Mouse (Mus musculus): ENCODE results near the gene Drg1. TPM values are rescaled to one million over a fixed set of nuclear protein-coding genes. Genes with fewer than 3 reads are reported as not detected.

Gene Drg1
- total RNA-seq (2021): 10 to 100 TPM; 77.1 to 94.1 TPM
- long read RNA-seq, experiment 1, transcript Drg1-201 (9 exons, 1,546 nt): major isoform, 54 of 57 reads
- long read RNA-seq, experiment 1, partial matches to known transcripts: 0 of 57 reads
- long read RNA-seq, experiment 1, other reads (novel, unspliced or antisense): 3 of 57 reads
- long read RNA-seq, experiment 2, transcript Drg1-201 (9 exons, 1,546 nt): major isoform, 191 of 203 reads
- long read RNA-seq, experiment 2, partial matches to known transcripts: 4 of 203 reads
- long read RNA-seq, experiment 2, other reads (novel, unspliced or antisense): 7 of 203 reads

DNA sequence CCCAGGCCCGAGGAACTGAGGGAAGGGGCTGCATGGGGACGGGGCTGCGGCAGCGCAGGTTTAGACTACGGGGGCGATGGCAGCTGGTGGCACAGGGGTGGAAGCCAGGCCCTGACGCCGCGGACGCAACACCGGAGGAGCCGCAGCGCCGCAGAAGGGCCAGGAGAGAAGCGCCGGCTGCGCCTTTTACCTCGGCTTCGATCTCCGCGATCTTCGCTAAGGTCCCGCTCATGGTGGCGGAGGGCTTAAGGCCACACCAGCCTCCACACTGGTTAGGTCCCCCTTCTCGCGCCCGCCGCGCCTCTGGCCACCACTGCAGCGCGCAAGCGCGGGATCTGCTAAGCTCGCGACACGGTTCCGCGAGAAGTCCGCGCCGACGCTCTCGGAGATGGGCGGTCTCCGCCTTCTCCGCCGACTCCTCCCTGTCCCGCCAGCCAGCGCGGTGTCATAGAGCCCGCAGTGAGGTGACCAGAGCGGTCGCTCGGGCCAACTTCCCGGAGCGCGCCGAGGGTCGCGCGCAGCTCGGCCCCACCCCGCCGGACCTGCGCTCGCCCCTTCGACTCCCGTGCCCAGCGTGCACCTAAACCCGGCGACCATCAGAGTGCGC, at the start of gene Drg1:
Drg1 (minus strand) TSS at position 337 of the 607 bp plus-strand sequence.
- DNase-seq (ENCODE audit: low spot score in 2 of 2): peak; percentile 89 to 91

DNA sequence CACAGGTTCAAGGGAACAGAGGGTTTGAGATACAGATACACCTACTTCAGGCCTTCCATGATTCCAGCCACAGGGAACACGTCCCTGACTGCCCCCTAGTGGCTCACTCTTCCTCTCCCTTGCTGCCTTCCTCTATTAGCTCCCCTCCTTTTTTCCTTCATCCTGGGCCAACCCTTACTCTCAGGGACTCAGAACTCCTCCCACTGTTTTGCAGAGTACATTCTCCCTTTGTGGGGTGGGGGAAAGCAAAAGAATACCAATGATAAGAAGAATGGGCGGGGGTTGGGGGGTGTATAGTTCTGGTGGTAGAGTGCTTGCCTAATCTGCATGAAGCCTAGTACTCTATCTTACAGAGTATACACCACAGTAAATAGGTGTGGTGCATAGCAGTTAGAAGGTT, 47.9 kb upstream of the Drg1 start:
- DNase-seq (ENCODE audit: low spot score in 2 of 2): peak; percentile 57 to 65

DNA sequence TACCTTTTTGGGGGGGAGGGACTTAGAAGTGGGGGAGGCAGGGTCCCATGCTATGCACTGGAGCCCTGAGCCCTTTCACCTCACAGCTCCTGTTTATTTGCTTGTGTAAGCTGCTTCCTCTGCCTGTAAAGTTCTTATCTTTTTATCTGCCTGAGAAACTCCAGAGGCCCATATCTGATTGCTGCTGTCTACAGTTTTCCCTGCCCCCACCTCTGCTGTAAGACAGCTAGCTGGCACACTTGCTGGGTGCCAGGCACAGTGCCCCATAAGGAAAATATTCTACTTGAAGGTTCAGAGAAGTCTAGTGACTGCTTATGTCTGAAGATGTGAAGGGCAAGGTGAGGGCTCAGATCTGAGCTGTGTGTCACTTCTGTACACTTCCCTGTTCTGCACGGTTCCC, 47.1 kb upstream of the Drg1 start:
- DNase-seq (ENCODE audit: low spot score in 2 of 2): no peak

DNA sequence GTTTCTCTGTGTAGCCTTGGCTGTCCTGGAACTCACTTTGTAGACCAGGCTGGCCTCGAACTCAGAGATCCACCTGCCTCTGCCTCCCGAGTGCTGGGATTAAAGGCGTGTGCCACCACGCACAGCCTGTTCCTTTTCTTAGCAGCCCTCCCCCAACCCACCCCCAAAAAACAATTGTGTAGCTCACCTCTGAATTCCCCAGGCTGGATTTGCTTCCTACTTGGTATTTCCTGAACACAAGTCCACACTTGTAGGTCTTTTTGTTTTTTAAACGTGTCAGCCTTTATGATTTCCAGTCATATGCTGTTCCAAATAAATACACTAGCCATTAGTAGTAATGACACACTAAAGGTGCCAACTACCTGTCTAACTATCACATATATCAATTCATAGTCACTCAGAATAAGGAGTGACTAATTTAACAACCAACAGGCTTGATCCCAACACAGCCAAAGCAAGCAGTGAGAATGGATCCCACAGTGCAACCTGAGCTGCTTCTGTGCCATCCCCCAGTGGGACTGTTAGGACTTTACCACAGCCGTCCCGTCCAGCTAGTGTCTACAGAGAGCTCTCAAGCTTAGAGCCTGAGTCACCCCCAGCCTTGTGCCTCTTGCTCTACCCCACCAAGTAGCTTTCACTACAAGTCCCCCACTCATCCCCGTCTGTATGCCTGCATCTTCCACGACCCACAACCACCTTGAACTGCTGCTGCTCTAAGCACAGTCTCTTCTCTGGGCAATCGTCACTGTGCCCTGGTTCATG, 45.6 kb upstream of the Drg1 start:
- DNase-seq (ENCODE audit: low spot score in 2 of 2): no peak

DNA sequence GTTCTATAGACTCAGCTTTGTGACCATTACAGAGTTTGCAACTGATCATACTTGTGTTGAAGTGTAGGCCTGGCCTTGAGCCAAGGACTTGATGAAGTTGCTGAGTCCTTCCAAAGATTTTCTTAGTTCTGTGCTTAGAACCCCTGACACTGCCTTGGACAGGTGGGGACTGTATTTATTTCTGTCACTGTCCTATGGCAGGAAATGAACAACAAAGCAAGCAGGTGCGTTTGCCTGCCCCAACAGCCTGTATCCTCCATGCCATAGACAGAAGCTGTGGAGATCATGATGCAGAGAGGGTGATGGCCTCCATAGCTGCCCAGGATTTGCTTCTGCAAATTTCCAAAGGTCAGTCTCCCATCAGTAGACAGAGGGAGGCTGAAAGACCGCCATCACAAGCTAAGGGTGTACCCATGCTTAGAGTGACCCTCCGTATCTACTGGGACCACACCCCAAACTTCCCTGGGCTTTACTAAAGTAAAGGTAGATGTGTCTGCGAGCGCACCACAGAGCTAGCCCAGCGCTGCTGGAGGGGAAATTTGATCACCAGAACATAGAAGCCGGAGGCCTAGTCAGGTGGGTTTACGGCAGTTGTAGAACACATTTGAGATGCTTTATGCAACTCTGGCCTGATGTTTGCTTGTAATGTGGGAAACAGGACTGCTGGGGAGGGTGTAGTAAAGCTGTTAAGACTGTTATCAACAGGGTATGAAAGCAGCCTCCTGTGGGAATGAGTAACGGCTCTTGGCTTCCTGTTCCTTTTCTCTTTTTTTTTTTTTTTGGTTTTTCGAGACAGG, 44.8 kb upstream of the Drg1 start:
- no peak for DNase-seq (ENCODE audit: low spot score in 2 of 2)

DNA sequence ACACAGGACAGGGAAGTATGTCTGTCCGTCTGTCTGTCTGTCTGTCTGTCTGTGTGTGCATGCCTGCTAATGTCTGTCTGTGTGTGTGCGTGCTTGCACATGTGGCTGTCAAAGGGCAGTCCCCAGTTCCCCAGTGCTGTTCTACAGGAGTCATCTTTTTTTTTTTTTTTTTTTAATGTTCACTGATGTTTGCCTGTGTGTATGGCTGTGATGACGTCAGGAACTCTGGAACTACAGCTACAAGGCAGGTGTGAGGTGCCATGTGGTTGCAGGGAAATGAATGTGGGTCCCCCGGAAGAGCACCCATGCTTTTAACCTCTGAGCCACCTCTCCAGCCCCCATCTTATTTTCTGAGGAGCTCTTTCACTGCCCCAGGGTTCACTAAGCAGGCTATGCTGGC, 43.7 kb upstream of the Drg1 start:
- DNase-seq (ENCODE audit: low spot score in 2 of 2): no peak

DNA sequence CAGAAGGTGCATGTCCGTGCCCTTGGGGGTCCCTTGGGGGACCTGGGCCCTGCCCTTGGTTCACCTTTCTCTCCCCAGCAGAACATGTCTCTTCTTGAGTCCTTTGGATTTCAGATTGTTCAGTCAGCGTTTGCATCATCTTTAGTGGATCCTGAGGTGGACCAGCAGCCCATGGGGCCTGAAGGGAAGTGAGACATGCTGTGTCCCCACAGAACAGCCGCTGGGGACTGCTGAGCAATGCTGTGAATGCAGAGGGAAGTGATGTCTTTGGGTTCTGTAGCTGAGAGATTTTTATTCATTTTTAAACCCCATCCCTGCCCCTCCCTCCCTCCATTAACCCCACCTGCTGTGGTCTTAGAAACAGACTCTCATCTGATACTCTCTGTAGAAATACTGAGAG, 41.7 kb upstream of the Drg1 start:
- no peak for DNase-seq (ENCODE audit: low spot score in 2 of 2)

DNA sequence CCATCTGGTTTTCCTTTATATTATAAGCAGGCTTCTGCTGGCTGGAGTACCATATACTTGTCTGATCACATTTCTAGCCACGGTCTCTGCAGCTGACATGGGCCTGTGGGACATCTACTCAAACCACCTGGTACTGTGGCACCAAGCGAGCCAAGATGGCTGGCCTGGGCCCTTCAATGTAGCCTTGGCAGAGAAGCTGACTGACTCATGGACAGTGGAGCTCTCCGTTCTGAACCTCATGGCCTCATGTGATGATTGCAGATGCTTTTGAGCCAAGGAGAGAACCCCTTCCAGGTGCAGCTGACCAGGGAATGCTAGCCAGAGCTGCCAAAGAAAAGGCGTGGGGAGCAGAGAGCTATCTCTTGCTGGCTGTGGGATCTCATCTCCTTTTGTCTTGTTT, 39.6 kb upstream of the Drg1 start:
- no peak for DNase-seq (ENCODE audit: low spot score in 2 of 2)

DNA sequence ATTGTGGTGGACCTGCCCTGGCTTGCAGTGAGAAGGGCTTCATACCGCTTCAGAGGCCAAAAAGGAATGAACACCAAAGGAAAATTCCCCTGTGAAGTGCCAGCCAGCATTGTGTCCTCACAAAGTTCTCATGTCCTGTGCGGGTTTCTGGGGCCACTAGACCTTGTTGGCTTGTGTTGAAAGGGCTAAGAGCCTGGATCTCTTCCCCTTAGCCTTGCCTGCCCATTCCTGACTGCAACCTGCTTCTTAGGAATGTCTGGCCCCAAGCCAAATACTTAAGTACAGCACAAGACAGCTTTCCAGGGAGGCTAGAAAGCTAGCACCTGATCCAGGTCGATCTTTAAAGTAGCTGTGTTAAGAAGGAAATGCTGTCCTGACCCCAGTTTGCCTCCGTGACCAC, 36.6 kb upstream of the Drg1 start:
- DNase-seq (ENCODE audit: low spot score in 2 of 2): no peak

DNA sequence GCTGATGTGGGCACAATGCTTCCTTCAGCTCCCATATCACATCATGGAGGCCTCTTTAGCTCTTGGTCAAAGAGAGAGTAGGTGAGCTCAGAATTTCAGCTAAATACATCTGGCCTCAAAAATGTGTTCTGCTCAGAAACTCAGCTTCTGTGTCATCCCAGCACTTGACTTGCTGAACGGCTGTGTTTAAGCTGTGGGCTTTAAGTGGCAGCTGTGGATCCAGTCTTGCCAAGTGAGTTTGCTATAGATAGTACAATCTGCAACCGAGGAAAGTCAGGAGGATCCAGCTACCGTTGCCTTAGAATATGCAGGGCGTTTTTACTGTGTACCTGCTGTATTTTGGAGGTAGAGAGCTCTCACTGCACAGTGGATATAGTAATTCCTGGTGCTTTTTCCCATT, 36.2 kb upstream of the Drg1 start:
- no peak for DNase-seq (ENCODE audit: low spot score in 2 of 2)

DNA sequence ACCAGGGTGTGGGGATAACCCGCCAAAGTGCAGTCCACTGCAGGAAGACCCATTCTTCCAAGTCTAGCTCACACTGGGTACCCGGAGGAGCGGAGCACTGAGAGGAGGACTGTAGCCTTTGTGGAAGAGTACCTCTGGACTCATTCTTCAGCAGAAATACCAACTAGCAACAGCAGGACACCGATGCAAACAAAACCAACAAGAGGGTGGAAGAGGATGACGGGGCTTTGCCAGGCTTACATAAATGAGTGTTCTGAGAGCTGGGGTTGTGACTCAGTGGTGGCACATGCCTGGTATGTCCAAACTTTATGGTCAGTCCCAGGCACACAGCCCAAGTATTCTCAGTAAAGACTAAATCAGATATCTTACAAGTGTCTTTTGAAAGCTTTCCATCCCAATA, 34.9 kb upstream of the Drg1 start:
- no peak for DNase-seq (ENCODE audit: low spot score in 2 of 2)

DNA sequence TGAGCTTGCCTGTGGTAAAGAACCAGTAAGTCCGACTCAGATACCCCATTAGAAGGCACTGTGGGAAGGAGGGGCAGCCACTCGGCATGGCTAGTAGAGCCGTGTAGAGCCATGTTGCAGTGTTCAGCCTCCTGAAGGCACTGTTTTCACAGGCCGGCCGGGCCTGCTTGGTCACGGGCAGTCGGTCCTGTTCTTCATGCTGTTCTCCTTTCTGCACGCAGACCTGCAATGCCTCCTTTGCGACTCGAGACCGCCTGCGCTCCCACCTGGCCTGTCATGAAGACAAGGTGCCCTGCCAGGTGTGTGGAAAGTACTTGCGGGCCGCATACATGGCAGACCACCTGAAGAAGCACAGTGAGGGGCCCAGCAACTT, 32.6 kb upstream of the Drg1 start:
- DNase-seq (ENCODE audit: low spot score in 2 of 2): no peak

DNA sequence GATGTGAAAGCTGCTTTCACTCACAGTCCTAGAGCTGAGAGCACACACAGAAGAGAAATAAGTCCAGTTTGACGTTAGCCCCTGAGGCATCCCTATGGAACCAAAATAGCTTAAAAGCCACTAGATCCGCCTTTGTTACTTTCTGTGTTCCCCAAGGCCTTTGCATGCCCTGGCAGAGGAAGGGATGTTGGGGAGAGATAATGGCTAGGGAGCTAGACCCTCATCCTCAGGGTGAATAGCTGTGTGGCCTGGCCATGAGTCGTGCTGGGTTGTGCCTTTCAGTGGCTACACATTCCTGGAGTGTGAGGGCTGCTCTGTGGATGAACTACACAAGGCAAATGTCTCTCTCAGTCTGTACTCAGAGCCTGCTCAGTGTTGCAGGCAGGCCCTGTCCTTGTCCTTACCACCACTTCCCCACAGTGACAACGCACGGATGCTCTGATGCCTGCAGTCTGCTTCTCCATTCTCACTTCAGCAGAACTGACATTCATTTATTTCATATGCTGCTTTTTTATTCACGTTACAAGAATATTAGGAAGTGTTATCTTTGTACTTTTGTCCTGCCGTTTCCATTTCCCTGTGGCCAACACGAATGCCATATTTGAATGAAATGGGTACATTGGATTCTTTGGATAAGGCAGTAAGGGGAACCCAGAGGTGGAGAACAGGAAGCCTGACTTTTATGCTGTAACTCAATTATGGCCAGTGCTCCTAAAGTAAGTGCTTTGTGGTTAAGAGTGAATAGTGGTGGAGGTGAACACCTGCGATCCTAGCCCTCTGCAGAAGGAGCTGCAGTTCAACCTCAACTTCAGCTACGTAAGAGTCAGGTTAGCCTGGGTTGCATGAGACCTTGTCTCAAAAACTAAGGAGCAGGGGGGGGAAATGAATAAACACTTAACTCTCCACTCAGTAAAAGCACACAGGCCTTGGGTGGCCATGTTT, 31.9 kb upstream of the Drg1 start:
- no peak for DNase-seq (ENCODE audit: low spot score in 2 of 2)

DNA sequence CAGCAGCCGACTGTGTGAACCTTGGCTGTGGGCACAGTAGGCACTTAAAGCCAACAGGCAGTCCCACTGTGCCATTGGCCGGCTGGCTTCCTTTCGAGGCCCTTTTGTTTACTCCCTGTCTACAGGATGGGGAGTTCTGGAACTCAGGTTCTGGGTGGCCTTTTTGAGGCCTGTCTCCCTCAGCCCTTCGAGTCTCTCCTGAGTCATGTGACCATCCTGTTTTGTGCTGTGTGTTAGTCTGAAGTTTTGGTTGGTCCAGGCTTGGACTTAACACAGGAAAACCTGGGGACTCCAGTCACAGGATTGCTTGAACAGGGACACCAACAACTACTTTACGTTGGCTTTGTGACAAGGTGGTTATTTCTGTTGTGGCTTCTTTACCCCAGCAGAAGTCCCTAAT, 29.8 kb upstream of the Drg1 start:
- no peak for DNase-seq (ENCODE audit: low spot score in 2 of 2)

DNA sequence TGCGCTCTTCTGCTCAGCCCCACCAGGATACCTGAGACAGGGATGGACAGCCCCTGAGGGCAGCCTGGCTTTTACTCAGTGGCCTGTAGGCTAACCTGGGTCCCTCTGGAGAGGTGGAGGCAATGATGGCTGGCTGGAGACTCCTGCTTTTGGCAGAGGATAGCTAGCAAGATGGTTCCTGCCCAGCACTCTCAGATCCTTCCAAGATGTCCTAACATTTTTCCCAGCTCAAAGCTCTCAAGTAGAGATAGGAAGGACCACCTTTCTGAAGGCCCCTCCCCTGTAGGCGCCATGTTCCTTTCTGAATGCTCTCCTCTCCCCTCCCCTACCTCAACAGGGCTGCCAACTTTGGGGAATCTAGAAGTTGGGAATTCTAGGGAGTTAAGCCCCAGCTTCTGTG, 28.4 kb upstream of the Drg1 start:
- DNase-seq (ENCODE audit: low spot score in 2 of 2): no peak

DNA sequence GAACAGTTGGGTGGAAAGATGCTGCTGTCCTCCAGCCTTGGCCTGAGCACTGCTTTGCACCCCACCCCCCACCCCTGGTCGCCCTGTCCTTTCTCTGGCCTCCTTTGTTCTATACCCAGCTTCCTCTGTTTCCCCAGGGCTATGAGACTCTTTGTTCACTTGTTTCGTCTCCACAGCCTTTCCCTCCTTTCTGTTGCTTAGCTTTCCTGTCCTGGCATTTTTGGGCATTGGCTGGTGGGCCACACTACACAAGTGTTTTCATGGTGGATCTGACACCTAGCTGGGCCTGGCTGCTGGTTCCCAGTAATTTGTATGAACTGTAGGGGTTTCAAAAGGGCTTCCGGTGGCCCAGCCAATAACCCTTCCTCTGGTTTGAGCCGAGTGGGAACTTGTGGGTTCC, 27.1 kb upstream of the Drg1 start:
- no peak for DNase-seq (ENCODE audit: low spot score in 2 of 2)

DNA sequence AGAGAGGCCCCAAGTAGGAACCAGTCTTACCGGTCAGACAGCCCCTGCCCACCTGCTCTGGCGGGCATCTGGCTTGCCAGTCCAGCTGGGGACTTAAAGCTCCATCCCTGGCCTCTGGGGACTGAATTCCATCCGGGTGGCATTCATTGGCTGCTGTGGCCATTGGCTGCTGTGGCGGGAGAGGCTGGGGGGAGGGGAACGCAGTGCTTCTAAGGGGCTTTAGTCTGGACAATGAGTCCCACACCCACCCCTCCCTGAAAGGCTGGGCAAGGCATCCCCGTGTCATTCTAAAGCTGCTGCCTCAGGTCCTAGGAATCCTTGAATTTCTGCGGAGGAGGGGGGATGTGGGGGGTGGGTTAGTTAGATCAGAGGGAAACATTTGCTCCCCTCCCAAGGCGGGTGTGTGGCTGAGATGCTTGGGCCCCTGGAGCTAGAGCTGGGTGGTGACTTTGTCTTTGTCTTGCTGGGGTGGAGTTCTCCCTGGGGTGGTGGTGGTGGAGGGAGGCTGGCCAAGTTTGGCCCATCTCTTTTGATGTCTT, 26.6 kb upstream of the Drg1 start:
- DNase-seq (ENCODE audit: low spot score in 2 of 2): no peak

DNA sequence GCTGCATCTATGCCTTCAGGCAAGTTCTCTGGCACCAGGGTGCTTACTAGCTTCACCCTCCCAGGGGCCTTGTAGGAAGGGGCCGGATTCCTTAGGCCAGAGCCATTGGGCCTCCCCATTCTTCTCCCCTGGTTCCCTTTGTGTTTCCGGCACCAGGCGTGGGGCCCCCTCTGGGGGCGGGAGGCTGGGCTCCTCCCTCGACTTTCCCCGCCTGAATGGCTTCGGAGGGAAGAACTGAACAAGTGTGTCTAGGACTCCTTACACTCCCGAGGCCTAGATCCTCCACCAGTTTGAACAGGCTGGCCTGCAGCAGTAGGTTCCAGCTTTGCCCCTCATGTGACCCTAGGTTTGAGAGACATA, 25.8 kb upstream of the Drg1 start:
- DNase-seq (ENCODE audit: low spot score in 2 of 2): peak; percentile 35 to 40

DNA sequence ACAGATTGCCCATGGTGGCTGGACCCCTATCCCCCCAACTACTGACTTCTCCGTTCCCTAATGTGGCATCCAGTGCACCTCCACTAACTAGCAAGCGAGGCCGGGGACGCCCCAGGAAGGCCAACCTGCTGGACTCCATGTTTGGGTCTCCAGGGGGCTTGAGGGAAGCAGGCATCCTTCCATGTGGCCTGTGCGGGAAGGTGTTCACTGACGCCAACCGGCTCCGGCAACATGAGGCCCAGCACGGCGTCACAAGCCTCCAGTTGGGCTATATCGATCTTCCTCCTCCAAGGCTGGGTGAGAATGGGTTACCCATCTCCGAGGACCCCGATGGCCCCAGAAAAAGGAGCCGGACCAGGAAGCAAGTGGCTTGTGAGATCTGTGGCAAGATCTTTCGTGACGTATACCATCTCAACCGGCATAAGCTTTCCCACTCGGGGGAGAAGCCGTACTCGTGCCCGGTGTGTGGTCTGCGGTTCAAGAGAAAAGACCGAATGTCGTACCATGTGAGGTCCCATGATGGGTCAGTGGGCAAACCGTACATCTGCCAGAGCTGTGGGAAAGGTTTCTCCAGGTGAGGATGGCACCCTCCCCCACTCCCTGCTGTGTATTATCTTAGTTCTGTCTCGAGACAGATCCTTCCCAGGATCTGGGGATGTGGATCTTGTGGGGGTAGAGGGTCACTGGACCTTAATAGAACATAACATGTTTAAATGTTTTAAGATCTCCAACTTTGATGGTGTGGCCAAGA, 25.3 kb upstream of the Drg1 start:
- DNase-seq (ENCODE audit: low spot score in 2 of 2): no peak

All from adrenal gland, adult 18-20 months (tissue).